Mouse (Mus musculus): ENCODE measurements at regions not wholly inside any gene's neighbourhood (a gene's known extent, or its start where the extent isn't known, plus 50 kb on each side); places are given as distances from the start of the nearest gene placed in this dataset.

GRCm38 (mm10) chr17:84028157-84028970, 159.4 kb downstream of the Zfp36l2 start:
- peak; percentile 87 for TF ChIP-seq CTCF (conservative IDR thresholded peaks at IDR 0.05; ENCODE audit: insufficient read depth, insufficient read length, low read depth, low read length)
- no peak for TF ChIP-seq POLR2A (IDR thresholded peaks at IDR 0.05; ENCODE audit: low read depth, low read length)
